Mouse (Mus musculus) forebrain, postnatal 0 days (tissue): ENCODE measurements around the gene Sars. TPM values are rescaled to one million over a fixed set of nuclear protein-coding genes. Genes with fewer than 3 reads are reported as not detected.
A peak's percentile ranks its signal among the peaks of the same experiment; 100 is the strongest.

ENCODE experiments used
- ATAC-seq: fragments of 200-750 bp; cut with Nextera tagmentation; 2 replicates; pipeline ENCODE4 v1.8.0; 2017; ENCODE audit warnings: mild to moderate bottlenecking, moderate library complexity
- DNase-seq: peaks from one replicate; pipeline ENCODE4 v3.0.0-alpha.2; 2015
- H3K27ac ChIP-seq: fragments of 300-500 bp; sonication (generic); 2 replicates; pipeline ENCODE4 v1.5.1; 2014; ENCODE audit warnings: low read depth, mild to moderate bottlenecking, antibody characterized with exemption, low read length, moderate library complexity, mixed read lengths
- H3K27me3 ChIP-seq: fragments of 300-500 bp; sonication (generic); 2 replicates; pipeline ENCODE4 v1.6.1; 2014; ENCODE audit warnings: mild to moderate bottlenecking, low read length, mixed read lengths; ENCODE audit not compliant: insufficient read depth
- H3K36me3 ChIP-seq: fragments of 300-500 bp; sonication (generic); 2 replicates; pipeline ENCODE4 v1.6.1; 2014; ENCODE audit warnings: mild to moderate bottlenecking, moderate library complexity; ENCODE audit not compliant: insufficient read depth
- H3K4me1 ChIP-seq: fragments of 300-500 bp; sonication (generic); 2 replicates; pipeline ENCODE4 v1.6.1; 2014; ENCODE audit warnings: antibody characterized with exemption; ENCODE audit not compliant: insufficient read depth
- H3K4me2 ChIP-seq: fragments of 300-500 bp; sonication (generic); 2 replicates; pipeline ENCODE4 v1.6.1; 2014; ENCODE audit warnings: low read depth, mild to moderate bottlenecking, moderate library complexity
- H3K4me3 ChIP-seq: fragments of 300-500 bp; sonication (generic); 2 replicates; pipeline ENCODE4 v1.5.1; 2014; ENCODE audit warnings: low read depth, low read length, mixed read lengths
- H3K9ac ChIP-seq: fragments of 300-500 bp; sonication (generic); 2 replicates; pipeline ENCODE4 v1.6.1; 2014; ENCODE audit warnings: mild to moderate bottlenecking
- H3K9me3 ChIP-seq: fragments of 300-500 bp; sonication (generic); 2 replicates; pipeline ENCODE4 v1.6.1; 2016; ENCODE audit warnings: low read length
- CTCF ChIP-seq: sonication (generic); IDR thresholded peaks from 2 replicates; pipeline ENCODE4 v1.5.1; 2016; ENCODE audit warnings: antibody characterized with exemption, control low read depth, low read depth
- WGBS: fragments of 180-500 bp; shearing (Covaris S2); extraction: QIAGEN DNeasy Blood & Tissue Kit; methylation state at CpG from one replicate; pipeline ENCODE4 v1.1.7; 2014; 5-methylcytosine and 5-hydroxymethylcytosine counted together
- polyA plus RNA-seq: library from polyadenylated mRNA; unstranded; fragments of >200 nt; fragmentation: Nextera tagmentation; extraction: Ambion mirVana; gene quantifications from 2 replicates; pipeline ENCODE4 v1.2.1, GENCODE M21; 2015
- total RNA-seq: library from RNA; depleted of rRNA; stranded (reverse); fragments of >200 nt; gene quantifications from 2 replicates; pipeline ENCODE4 v1.2.3, GENCODE M21; 2014

Gene Sars
- total and polyA plus RNA-seq, 2 experiments from 2014 or later: 196 to 220 TPM

GRCm38 (mm10) chr3:108413634-108414360 is 31.2 kb downstream of the Sars start:
- Histone ChIP-seq H3K36me3 (peaks cover 22% of the 10 kb centered on the region), H3K4me2 (no peak overlapping the region), H3K4me1 (peaks cover 38% of the 10 kb centered on the region), H3K4me3 (no peak overlapping the region), H3K9ac (no peak overlapping the region), H3K9me3 (0 out of 2 replicates have a peak, but pooled peaks cover 6% of the 10 kb centered on the region), H3K27ac (no peak overlapping the region), H3K27me3 (no peaks in the 10 kb centered on the region)
- no peak for DNase-seq
- WGBS: 97% methylated on average over 35 of the region's 35 CpGs
- no peak for ATAC-seq
- TF ChIP-seq CTCF: no peak

DNA sequence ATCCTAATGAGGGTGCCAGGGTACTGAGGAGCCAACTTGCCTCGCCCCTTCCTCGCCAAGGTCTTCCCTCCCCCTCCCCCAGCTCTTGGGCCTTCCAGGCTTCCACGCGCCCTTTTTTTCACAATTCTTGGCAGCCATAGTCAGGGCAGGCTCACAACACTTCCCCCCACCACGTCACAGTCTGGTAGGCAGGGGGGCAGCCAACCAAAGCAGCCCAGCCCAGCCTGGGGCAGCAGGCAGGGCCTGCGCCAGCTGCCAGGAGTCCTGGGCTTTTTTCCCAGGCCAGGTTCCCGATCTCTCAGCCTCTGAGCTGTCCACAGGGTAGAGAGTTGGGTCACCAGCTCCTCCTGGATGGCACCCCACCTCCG is 33.3 kb downstream of the Sars start:
- Histone ChIP-seq H3K27me3 (no peaks in the 10 kb centered on the region), H3K9me3 (0 out of 2 replicates have a peak, but pooled peaks cover 6% of the 10 kb centered on the region), H3K4me2 (peak overlapping the region; percentile 64), H3K9ac (peak overlapping the region; percentile 63), H3K4me1 (peaks cover 38% of the 10 kb centered on the region), H3K4me3 (peak overlapping the region; percentile 27), H3K36me3 (peaks cover 28% of the 10 kb centered on the region), H3K27ac (peak overlapping the region; percentile 92)
- WGBS: 11% methylated on average over 8 of the region's 8 CpGs
- DNase-seq (peak; percentile 76), ATAC-seq (peak; percentile 50)
- TF ChIP-seq CTCF: no peak

GRCm38 (mm10) chr3:108411026-108411753 is 33.8 kb downstream of the Sars start:
- Histone ChIP-seq H3K27ac (peak overlapping the region; percentile 92), H3K4me2 (peak overlapping the region; percentile 64), H3K9me3 (0 out of 2 replicates have a peak, but pooled peaks cover 6% of the 10 kb centered on the region), H3K27me3 (no peaks in the 10 kb centered on the region), H3K9ac (peak overlapping the region; percentile 63), H3K36me3 (peaks cover 33% of the 10 kb centered on the region), H3K4me3 (peak overlapping the region; percentile 27), H3K4me1 (peaks cover 38% of the 10 kb centered on the region)
- no peak for TF ChIP-seq CTCF
- WGBS: 13% methylated on average over 5 of the region's 5 CpGs
- DNase-seq: no peak
- no peak for ATAC-seq

DNA sequence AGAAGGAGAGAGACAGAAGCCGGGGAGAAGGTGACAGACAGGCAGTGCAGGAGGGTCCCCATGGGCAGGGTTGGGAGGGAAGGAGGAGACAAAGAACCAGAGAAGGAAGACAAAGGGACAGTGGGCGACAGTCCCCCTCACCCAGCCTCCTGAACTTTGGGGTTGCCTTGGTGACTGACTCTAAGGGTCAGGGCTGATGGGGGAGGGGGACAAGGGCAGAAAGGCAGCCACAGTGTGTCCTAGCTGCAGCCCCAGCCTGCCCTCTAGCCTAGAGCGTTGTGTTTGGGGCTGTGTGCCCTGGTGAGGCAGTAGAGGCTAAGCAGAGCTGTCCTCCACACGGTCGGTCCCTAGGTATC is 34.7 kb downstream of the Sars start:
- H3K27ac ChIP-seq: peak overlapping the region; percentile 92
- peak overlapping the region; percentile 27 for H3K4me3 ChIP-seq
- no peak for TF ChIP-seq CTCF
- WGBS: 9% methylated on average over 5 of the region's 5 CpGs
- peaks cover 44% of the 10 kb centered on the region for H3K4me1 ChIP-seq
- H3K4me2 ChIP-seq: peak overlapping the region; percentile 64
- no peaks in the 10 kb centered on the region for H3K27me3 ChIP-seq
- peak overlapping the region; percentile 63 for H3K9ac ChIP-seq
- peaks cover 34% of the 10 kb centered on the region for H3K36me3 ChIP-seq
- DNase-seq (no peak), ATAC-seq (peak; percentile 30; the same call in 1 of the 2 replicates)
- 0 out of 2 replicates have a peak, but pooled peaks cover 6% of the 10 kb centered on the region for H3K9me3 ChIP-seq

DNA sequence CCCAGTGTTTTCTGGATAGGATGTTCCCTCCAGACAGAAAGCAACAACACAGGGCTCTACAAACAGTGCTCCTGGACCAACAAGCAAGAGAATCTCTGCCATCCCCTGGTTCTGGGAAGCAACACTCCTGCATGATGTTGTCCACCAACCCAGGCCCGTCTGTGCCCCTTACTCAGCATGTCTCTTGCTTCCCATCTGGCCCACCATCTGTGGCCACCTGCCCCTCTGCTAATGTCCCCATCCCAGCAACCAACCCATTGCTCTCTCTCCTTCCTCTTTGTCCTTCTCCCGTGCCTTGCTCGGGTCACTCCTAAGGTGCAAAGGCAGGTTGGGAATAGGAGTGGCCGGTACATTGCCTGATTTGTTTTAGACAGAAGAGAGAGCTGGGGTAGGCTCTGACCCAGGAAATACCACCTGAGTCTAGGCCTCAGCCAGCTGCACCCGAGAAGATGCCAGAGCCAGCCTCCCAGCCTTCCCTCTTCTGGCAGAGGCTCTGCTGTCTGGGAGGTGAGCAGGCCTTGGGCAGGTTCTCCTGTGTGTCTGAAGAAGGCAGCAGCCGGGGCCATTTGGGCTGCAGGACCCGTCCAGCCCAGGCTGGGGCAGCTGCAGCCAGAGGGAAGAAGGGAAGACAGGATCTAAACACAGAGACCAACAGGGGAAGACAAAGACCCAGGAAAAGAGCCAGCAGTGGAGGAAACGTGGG is 35.2 kb downstream of the Sars start:
- ATAC-seq (peak; percentile 5; the same call in 1 of the 2 replicates), DNase-seq (peak; percentile 67)
- Histone ChIP-seq H3K9me3 (0 out of 2 replicates have a peak, but pooled peaks cover 6% of the 10 kb centered on the region), H3K27ac (peak overlapping the region; percentile 92), H3K36me3 (peaks cover 38% of the 10 kb centered on the region), H3K4me1 (peaks cover 40% of the 10 kb centered on the region), H3K9ac (peak overlapping the region; percentile 63), H3K4me2 (peak overlapping the region; percentile 64), H3K27me3 (no peaks in the 10 kb centered on the region), H3K4me3 (peak overlapping the region; percentile 27)
- no peak for TF ChIP-seq CTCF
- 16% methylated on average over 8 of the region's 8 CpGs for WGBS

- no peak for TF ChIP-seq CTCF
- WGBS: 82% methylated on average over 8 of the region's 8 CpGs
- Histone ChIP-seq H3K4me3 (no peak overlapping the region), H3K4me2 (no peak overlapping the region), H3K9me3 (0 out of 2 replicates have a peak, but pooled peaks cover 3% of the 10 kb centered on the region), H3K36me3 (peaks cover 42% of the 10 kb centered on the region), H3K4me1 (peaks cover 39% of the 10 kb centered on the region), H3K27me3 (no peaks in the 10 kb centered on the region), H3K27ac (no peak overlapping the region), H3K9ac (no peak overlapping the region)
- ATAC-seq (no peak), DNase-seq (no peak)
Observed at GRCm38 (mm10) chr3:108408517-108409008, 36.4 kb downstream of the Sars start.
